ENCODE assay signal across 33 mouse cellular contexts in genomic region chr11:118749541-118749940, GRCm38 (mm10).
"Had no signal": no experiment of that assay in that cellular context is flagged by ENCODE, and none has a peak within 500 bp of the region (broad histone marks: within the 10 kb centered on the region; RNA-seq: fewer than 3 reads in every experiment).

No protein-coding gene starts in this region.

- H3K27me3 ChIP-seq: hindbrain, embryonic 13.5 days; hindbrain, embryonic 15.5 days had no signal

- H3K36me3 ChIP-seq: heart, embryonic 10.5 days; heart, embryonic 12.5 days; heart, embryonic 13.5 days; heart, embryonic 15.5 days; hindbrain, embryonic 10.5 days; hindbrain, embryonic 12.5 days; hindbrain, embryonic 13.5 days; hindbrain, embryonic 15.5 days; intestine, embryonic 15.5 days; kidney, embryonic 15.5 days had no signal

- H3K27ac ChIP-seq: heart, embryonic 10.5 days; heart, embryonic 13.5 days; hindbrain, embryonic 10.5 days; hindbrain, embryonic 12.5 days; hindbrain, embryonic 14.5 days; hindbrain, embryonic 15.5 days; hindbrain, postnatal 0 days; intestine, embryonic 15.5 days; kidney, embryonic 15.5 days; kidney, postnatal 0 days; layer of hippocampus, adult 2 months had no signal

- DNase-seq: heart, postnatal 10 days; heart, postnatal 14 days; heart, postnatal 36 days; heart, postnatal 4 days; kidney, adult 11 months; kidney, adult 18-20 months; kidney, adult 8-10 months; kidney, adult 9 months; kidney, postnatal 10 days; kidney, postnatal 14 days; kidney, postnatal 25 days; kidney, postnatal 36 days; kidney, postnatal 4 days; layer of hippocampus, adult 9-11 months; layer of hippocampus, postnatal 36 days had no signal

- ATAC-seq: hindbrain, embryonic 16.5 days; hindbrain, postnatal 0 days; inflammation-experienced regulatory T-cells, adult 6 months; intestine, embryonic 15.5 days; intestine, embryonic 16.5 days had no signal

- H3K4me2 ChIP-seq: heart, embryonic 11.5 days; heart, embryonic 12.5 days; heart, embryonic 13.5 days; hindbrain, embryonic 12.5 days; hindbrain, embryonic 13.5 days; hindbrain, embryonic 14.5 days; hindbrain, embryonic 15.5 days; intestine, embryonic 15.5 days; kidney, embryonic 15.5 days had no signal

- H3K4me3 ChIP-seq: heart, embryonic 10.5 days; heart, embryonic 12.5 days; heart, embryonic 13.5 days; heart, embryonic 15.5 days; hindbrain, embryonic 10.5 days; hindbrain, embryonic 12.5 days; hindbrain, embryonic 13.5 days; hindbrain, embryonic 15.5 days; intestine, embryonic 15.5 days; kidney, embryonic 15.5 days; layer of hippocampus, adult 2 months had no signal

- H3K9me3 ChIP-seq: heart, embryonic 10.5 days; heart, embryonic 12.5 days; heart, embryonic 13.5 days; heart, embryonic 15.5 days; hindbrain, embryonic 10.5 days; hindbrain, embryonic 12.5 days; hindbrain, embryonic 13.5 days; hindbrain, embryonic 15.5 days; intestine, embryonic 15.5 days; kidney, embryonic 15.5 days had no signal

- H3K9ac ChIP-seq: heart, embryonic 12.5 days; heart, embryonic 13.5 days; heart, embryonic 15.5 days; hindbrain, embryonic 12.5 days; hindbrain, embryonic 13.5 days; hindbrain, embryonic 14.5 days; hindbrain, embryonic 15.5 days; intestine, embryonic 15.5 days; kidney, embryonic 15.5 days had no signal
